Mouse (Mus musculus) G1E (cell line): ENCODE measurements around the gene Nr2f2. TPM values are rescaled to one million over a fixed set of nuclear protein-coding genes. Genes with fewer than 3 reads are reported as not detected.

Source experiments
- ATAC-seq: 2 replicates; pipeline ENCODE4 v1.8.0; 2016; ENCODE audit warnings: mild to moderate bottlenecking; ENCODE audit not compliant: insufficient number of reproducible peaks, poor library complexity, low FRiP score, severe bottlenecking; ENCODE audit errors: extremely low read depth
- DNase-seq: peaks from one replicate; pipeline ENCODE4 v3.0.0; 2012; ENCODE audit warnings: low spot score
- H3K27me3 ChIP-seq: 2 replicates; pipeline ENCODE4 v1.6.1; 2012; ENCODE audit warnings: mild to moderate bottlenecking, low read length, inconsistent platforms; ENCODE audit not compliant: insufficient read depth
- H3K36me3 ChIP-seq: replicated peaks from 2 replicates; pipeline ENCODE3; 2012; ENCODE audit warnings: mild to moderate bottlenecking, inconsistent platforms
- H3K4me1 ChIP-seq: 2 replicates; pipeline ENCODE4 v1.6.1; 2012; ENCODE audit warnings: low read depth, low read length, inconsistent platforms, mixed read lengths; ENCODE audit not compliant: insufficient read depth
- H3K4me3 ChIP-seq: 2 replicates; pipeline ENCODE4 v1.5.1; 2012; ENCODE audit warnings: low read depth, mild to moderate bottlenecking, inconsistent platforms, low read length, moderate library complexity, mixed read lengths
- H3K9me3 ChIP-seq: replicated peaks from 2 replicates; pipeline ENCODE4 v1.6.1; 2012; ENCODE audit warnings: inconsistent platforms
- CTCF ChIP-seq: IDR thresholded peaks from 2 replicates; pipeline ENCODE4 v1.5.1; 2012; ENCODE audit warnings: low read depth, low read length, inconsistent platforms, mixed read lengths
- GATA1 ChIP-seq: IDR thresholded peaks from 2 replicates; pipeline ENCODE4 v1.6.1; 2012; ENCODE audit warnings: borderline replicate concordance, low read length, inconsistent platforms, mixed read lengths
- GATA2 ChIP-seq: IDR thresholded peaks from 2 replicates; pipeline ENCODE4 v1.6.1; 2012; ENCODE audit warnings: low read depth, low read length, inconsistent platforms, borderline replicate concordance
- POLR2AphosphoS5 ChIP-seq: IDR thresholded peaks from 2 replicates; pipeline ENCODE4 v1.6.1; 2012; ENCODE audit warnings: low read depth, low read length, inconsistent platforms; ENCODE audit not compliant: insufficient replicate concordance
- TAL1 ChIP-seq: conservative IDR thresholded peaks from 2 replicates; pipeline ENCODE4 v1.6.1; 2012; ENCODE audit warnings: low read depth, low read length, inconsistent platforms, mixed read lengths
- polyA plus RNA-seq: library from polyadenylated mRNA; stranded (reverse); fragments of >175 nt; gene quantifications from 2 replicates; pipeline ENCODE4 v1.2.3, GENCODE M21; 2012
- total RNA-seq, 2 experiments: library from RNA; stranded (forward) in 1 of 2; stranded (reverse) in 1 of 2; fragments of 200-1000 nt in 1 of 2; fragments of >200 nt in 1 of 2; fragmentation: Nextera tagmentation in 1 of 2; gene quantifications; 2 replicates each; pipeline ENCODE4 v1.2.3; 2014 to 2017

The Nr2f2 gene
- total and polyA plus RNA-seq, 3 experiments, result 0.33 TPM; not detected in 2

DNA sequence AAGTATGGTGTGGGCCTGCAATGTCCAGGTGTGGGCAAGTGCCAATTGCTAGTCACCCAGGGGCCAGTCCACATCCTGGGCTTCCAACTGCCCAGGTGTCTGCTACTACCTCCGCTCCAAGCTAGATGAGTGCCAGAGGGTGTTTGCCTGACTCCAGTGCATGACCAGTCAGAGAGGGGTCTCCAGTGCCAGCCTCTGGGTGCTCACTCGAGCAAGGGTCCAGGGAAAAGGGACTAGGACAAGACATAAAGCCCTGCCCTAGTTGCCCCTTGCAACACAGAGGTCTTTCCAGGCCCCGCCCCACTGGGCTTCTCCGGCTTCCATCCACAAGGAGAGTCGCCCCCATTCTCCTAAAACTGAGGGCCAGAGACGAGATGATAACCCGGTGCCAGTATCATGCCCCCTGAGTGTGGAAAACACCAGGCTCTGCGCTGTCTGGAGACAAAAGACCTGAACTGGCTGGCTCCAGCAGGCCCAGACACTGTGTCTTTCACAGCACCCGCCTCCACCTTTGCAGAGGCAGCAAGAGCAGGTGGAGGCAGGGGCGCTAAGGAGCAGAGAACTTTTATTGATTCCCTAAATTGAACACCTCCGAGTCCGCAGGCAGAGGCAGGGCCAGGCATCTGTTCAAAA, 26.4 kb downstream of the Nr2f2 start:
- Histone ChIP-seq H3K27me3 (no peaks in the 10 kb centered on the region), H3K9me3 (peaks cover 43% of the 10 kb centered on the region), H3K4me1 (no peaks in the 10 kb centered on the region), H3K36me3 (no peaks in the 10 kb centered on the region), H3K4me3 (no peak overlapping the region)
- ATAC-seq, result no peak
- TF ChIP-seq TAL1, result no peak
- no peak for TF ChIP-seq GATA1
- DNase-seq, result no peak

DNA sequence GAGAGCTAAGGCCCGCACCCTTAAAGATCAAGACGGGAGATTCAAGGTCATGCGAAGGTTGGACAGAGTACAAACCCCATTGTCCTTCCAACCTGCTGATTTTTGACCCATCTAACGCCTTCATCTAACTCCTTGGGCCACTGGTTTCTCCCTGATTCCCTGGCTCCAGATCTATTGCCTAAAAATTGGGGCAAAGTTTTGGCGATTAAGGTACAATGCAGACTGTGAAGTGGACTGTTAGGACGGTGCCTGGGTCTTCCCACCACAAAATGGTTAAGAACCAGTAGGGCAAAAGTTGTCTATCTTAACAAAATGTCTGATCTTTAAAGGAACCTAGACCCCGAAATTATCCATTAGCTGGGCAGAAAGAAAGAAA, 28.3 kb downstream of the Nr2f2 start:
- DNase-seq, result no peak
- Histone ChIP-seq H3K36me3 (no peaks in the 10 kb centered on the region), H3K4me3 (no peak overlapping the region), H3K9me3 (peaks cover 44% of the 10 kb centered on the region), H3K27me3 (no peaks in the 10 kb centered on the region), H3K4me1 (no peaks in the 10 kb centered on the region)
- TF ChIP-seq POLR2AphosphoS5 (no peak), TAL1 (no peak), GATA1 (no peak), GATA2 (no peak), CTCF (no peak)
- no peak for ATAC-seq

DNA sequence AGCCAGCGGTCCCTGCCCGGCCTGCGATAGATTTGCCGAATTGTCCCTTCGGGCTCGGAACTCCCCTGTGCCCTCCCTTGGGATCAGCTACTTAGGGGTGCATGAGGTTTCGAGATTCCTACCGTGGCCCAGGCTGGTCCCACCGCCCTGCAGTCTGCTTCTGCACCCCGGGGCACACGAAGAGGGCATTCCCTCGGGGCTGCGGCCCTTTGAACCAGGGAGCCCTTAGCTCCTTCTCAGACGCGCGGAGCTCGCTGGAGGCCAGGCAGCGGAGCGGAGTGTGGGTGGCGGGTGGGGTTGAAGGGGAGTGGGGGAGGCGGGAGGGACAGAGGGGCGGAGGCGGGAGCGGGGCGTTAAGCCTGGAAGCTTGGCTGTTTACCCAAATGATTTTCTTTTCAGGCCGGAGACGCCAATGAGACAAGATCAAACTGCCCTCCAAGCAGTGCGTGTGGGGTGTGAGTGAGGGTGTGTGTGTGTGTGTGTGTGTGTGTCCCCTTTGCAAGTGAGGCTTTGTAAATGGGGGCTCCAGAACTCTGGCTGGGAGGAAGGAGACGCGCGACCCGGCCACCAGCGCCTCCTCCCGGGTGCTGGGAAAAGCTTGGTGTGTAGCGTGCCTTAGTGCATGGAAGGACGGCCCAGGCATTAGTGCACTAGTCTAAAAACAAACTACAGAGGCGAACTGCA, 28.8 kb downstream of the Nr2f2 start:
- DNase-seq, result no peak
- Histone ChIP-seq H3K4me1 (no peaks in the 10 kb centered on the region), H3K4me3 (no peak overlapping the region; the same call in 1 of the 2 replicates), H3K36me3 (no peaks in the 10 kb centered on the region), H3K27me3 (no peaks in the 10 kb centered on the region), H3K9me3 (peaks cover 46% of the 10 kb centered on the region)
- TF ChIP-seq GATA1 (no peak), TAL1 (no peak), GATA2 (no peak), CTCF (no peak), POLR2AphosphoS5 (no peak)
- no peak for ATAC-seq

DNA sequence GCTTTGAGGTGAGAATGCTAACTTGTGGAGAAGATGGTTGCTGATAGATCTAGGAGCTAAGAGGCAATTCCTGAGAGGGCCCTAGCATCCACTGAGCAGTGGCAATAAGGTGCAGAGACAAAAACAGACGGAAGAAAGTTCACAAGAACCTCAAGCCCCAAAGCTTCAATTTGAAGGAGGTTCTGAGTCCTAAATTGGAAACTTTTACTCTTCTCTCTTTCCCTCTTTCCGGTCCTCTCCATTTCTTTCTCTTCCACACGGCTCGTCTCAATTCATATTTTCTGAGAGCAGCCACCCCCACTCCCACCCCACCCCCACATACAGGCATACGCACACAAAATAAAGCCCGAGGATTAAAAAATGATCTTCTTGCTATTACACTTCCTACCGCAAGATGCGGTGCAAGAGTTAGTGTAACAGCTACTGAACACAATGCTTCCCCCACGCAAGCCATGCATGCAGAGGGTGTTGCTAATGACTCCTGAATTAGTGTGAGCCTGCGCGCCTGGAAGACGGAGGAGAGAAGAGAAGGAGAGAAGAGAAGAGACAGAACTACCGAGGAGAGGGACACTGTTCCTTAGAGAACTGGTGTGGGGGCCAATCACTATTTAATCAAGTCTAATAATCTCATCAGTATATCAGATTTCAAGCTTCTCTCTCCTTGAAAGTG, 29.8 kb downstream of the Nr2f2 start:
- H3K27me3 ChIP-seq, result no peaks in the 10 kb centered on the region; the same call in 1 of the 2 replicates
- H3K9me3 ChIP-seq, result peaks cover 55% of the 10 kb centered on the region
- H3K4me3 ChIP-seq, result no peak overlapping the region
- TF ChIP-seq GATA2 (no peak), TAL1 (no peak), POLR2AphosphoS5 (no peak), GATA1 (no peak), CTCF (no peak)
- no peaks in the 10 kb centered on the region for H3K36me3 ChIP-seq
- H3K4me1 ChIP-seq, result no peaks in the 10 kb centered on the region
- DNase-seq (no peak), ATAC-seq (no peak)

DNA sequence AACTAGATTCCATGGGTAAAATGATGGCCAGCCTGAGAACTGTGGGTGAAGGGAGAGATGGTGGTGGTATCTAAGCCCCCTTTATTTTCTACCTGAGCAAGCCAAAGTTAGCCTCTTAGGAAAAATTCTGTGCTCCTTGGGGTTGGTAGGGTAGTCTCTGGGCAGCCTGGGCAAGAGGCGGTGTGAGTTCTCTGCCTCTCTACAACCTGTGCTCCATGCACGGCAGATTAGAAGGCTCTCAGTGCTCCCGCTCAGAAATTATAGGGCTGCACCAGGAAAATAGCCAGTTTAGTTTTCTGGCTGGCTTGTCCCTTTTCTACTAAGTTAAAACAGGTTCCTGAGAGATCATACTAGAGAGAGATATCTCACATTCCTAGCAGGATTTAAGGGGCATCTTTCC, 30.4 kb downstream of the Nr2f2 start:
- TF ChIP-seq GATA2, result no peak
- no peak for TF ChIP-seq GATA1
- no peak for TF ChIP-seq POLR2AphosphoS5
- no peak for TF ChIP-seq CTCF
- no peak for TF ChIP-seq TAL1
- H3K27me3 ChIP-seq, result no peaks in the 10 kb centered on the region; the same call in 1 of the 2 replicates
- H3K4me1 ChIP-seq, result no peaks in the 10 kb centered on the region
- no peaks in the 10 kb centered on the region for H3K36me3 ChIP-seq
- H3K9me3 ChIP-seq, result peaks cover 60% of the 10 kb centered on the region
- DNase-seq, result no peak
- no peak overlapping the region for H3K4me3 ChIP-seq
- no peak for ATAC-seq

DNA sequence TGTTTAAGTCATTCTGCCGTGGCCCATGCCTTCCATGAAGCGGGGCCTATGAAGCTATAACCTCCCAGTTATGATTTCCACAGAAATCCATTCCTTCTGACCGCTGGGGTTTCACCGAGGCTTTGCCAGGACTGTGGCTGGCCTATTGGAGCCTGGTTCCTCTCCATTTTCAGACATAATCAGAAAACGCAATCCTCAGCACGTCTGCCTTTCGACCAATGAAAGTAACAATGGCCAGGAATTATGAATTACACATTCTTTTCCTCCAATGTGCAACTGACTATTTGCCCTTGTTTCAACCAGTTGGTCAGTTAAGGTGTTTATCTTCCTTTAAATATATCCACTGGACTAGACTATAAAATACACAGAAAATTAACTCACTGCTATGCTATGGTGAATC, 31.1 kb downstream of the Nr2f2 start:
- H3K4me3 ChIP-seq, result no peak overlapping the region
- H3K9me3 ChIP-seq, result peaks cover 63% of the 10 kb centered on the region
- no peaks in the 10 kb centered on the region for H3K4me1 ChIP-seq
- ATAC-seq (no peak), DNase-seq (no peak)
- no peaks in the 10 kb centered on the region for H3K36me3 ChIP-seq
- no peak for TF ChIP-seq GATA2
- no peak for TF ChIP-seq GATA1
- no peak for TF ChIP-seq CTCF
- TF ChIP-seq TAL1, result no peak
- TF ChIP-seq POLR2AphosphoS5, result no peak
- H3K27me3 ChIP-seq, result no peaks in the 10 kb centered on the region; the same call in 1 of the 2 replicates
